Mouse (Mus musculus) liver, embryonic 14.5 days (tissue): Measurements from ENCODE around the gene Fam184b. TPM values are rescaled to one million over a fixed set of nuclear protein-coding genes. Genes with fewer than 3 reads are reported as not detected.

ENCODE experiments used
- ATAC-seq: fragments of 200-750 bp; cut with Nextera tagmentation; 2 replicates; pipeline ENCODE4 v1.8.0; 2017; ENCODE audit warnings: moderate number of reproducible peaks, mild to moderate bottlenecking, moderate library complexity; ENCODE audit not compliant: insufficient read depth
- DNase-seq, 3 experiments: peaks; one replicate each; pipeline ENCODE4 v3.0.0-alpha.2; 2012 to 2013; ENCODE audit warnings: low read depth in 3 of 3, low spot score in 3 of 3
- H3K27ac ChIP-seq: fragments of 300-500 bp; sonication (generic); 2 replicates; pipeline ENCODE4 v1.5.1; 2014; ENCODE audit warnings: moderate library complexity, mild to moderate bottlenecking, control low read depth, inconsistent platforms
- H3K27me3 ChIP-seq: fragments of 300-500 bp; sonication (generic); 2 replicates; pipeline ENCODE4 v1.6.1; 2014; ENCODE audit warnings: mild to moderate bottlenecking, low read length, moderate library complexity; ENCODE audit not compliant: control insufficient read depth, insufficient read depth
- H3K36me3 ChIP-seq: fragments of 300-500 bp; sonication (generic); replicated peaks from 2 replicates; pipeline ENCODE4 v1.6.1; 2014; ENCODE audit warnings: low read depth; ENCODE audit not compliant: control insufficient read depth, insufficient read depth
- H3K4me1 ChIP-seq, 2 experiments: fragments of 200-500 bp in 1 of 2; fragments of 300-500 bp in 1 of 2; sonication (generic) in 1 of 2; replicated peaks; 2 replicates each; pipeline ENCODE4 v1.6.1; 2012 to 2014; ENCODE audit warnings: antibody characterized with exemption in 1 of 2, inconsistent platforms in 1 of 2, low read length in 1 of 2; ENCODE audit not compliant: control insufficient read depth in 2 of 2, insufficient read depth in 2 of 2
- H3K4me2 ChIP-seq: fragments of 300-500 bp; sonication (generic); 2 replicates; pipeline ENCODE4 v1.6.1; 2014; ENCODE audit warnings: low read depth, mild to moderate bottlenecking, control low read depth, moderate library complexity
- H3K4me3 ChIP-seq, 2 experiments: fragments of 200-500 bp in 1 of 2; fragments of 300-500 bp in 1 of 2; sonication (generic) in 1 of 2; 2 replicates each; pipeline ENCODE4 v1.5.1; 2012 to 2014; ENCODE audit warnings: low read depth in 2 of 2, low read length in 2 of 2, mild to moderate bottlenecking in 2 of 2, control low read depth in 1 of 2, inconsistent platforms in 1 of 2, moderate library complexity in 1 of 2; ENCODE audit not compliant: insufficient read depth in 1 of 2
- H3K9ac ChIP-seq: fragments of 300-500 bp; sonication (generic); replicated peaks from 2 replicates; pipeline ENCODE4 v1.6.1; 2014; ENCODE audit warnings: mild to moderate bottlenecking, control low read depth, moderate library complexity
- H3K9me3 ChIP-seq: fragments of 300-500 bp; sonication (generic); 2 replicates; pipeline ENCODE4 v1.6.1; 2016; ENCODE audit warnings: low read length, mixed read lengths; ENCODE audit not compliant: control insufficient read depth
- CTCF ChIP-seq: IDR thresholded peaks from 2 replicates; pipeline ENCODE4 v1.5.1; 2016; ENCODE audit warnings: antibody characterized with exemption, low read depth, control low read depth
- EP300 ChIP-seq: IDR thresholded peaks from 2 replicates; pipeline ENCODE4 v1.6.1; 2016; ENCODE audit warnings: antibody characterized with exemption, low read depth
- WGBS: fragments of 180-500 bp; shearing (Covaris S2); extraction: QIAGEN DNeasy Blood & Tissue Kit; methylation state at CpG from one replicate; pipeline ENCODE4 v1.1.7; 2014; ENCODE audit not compliant: insufficient replicate concordance; 5-methylcytosine and 5-hydroxymethylcytosine counted together
- polyA plus RNA-seq, 2 experiments: library from polyadenylated mRNA; depleted of rRNA in 1 of 2; stranded (reverse) in 1 of 2; unstranded in 1 of 2; fragments of >200 nt; fragmentation: Nextera tagmentation in 1 of 2; extraction: Ambion mirVana in 1 of 2; gene quantifications; 2 replicates each; pipeline versions ENCODE4 v1.2.1 to v1.2.3; 2012 to 2014

Fam184b gene
- 0.04 TPM in 2 replicates for polyA plus RNA-seq (2012; rRNA removed)
- polyA plus RNA-seq (2014; fragmentation: Nextera tagmentation; extraction: Ambion mirVana): 0.09 TPM in 1 of 2 replicates, not detected in the other

- H3K9ac ChIP-seq: no peak within 1 kb of the TSS
- H3K36me3 ChIP-seq: no peaks in the 10 kb centered on the region
- H3K4me1 ChIP-seq: 0 out of 4 replicates have a peak, but pooled peaks cover 0 to 4% of the 10 kb centered on the region in 2 experiments
- H3K27me3 ChIP-seq: peaks cover 9% of the 10 kb centered on the region
- ATAC-seq (no peak), DNase-seq (no peak)
- no peak for TF ChIP-seq EP300
- TF ChIP-seq CTCF: no peak
- no peak within 1 kb of the TSS for H3K27ac ChIP-seq
- WGBS: under 1% methylated on average over 48 of the region's 48 CpGs
- H3K4me3 ChIP-seq: peak within 1 kb of the TSS; percentile 4 to 49
- H3K4me2 ChIP-seq: peak within 1 kb of the TSS; percentile 65
- H3K9me3 ChIP-seq: no peaks in the 10 kb centered on the region
These were observed at the start of gene Fam184b for GRCm38 (mm10) chr5:45638806-45639714. Fam184b (minus strand) TSS chr5:45639614.

GRCm38 (mm10) chr5:45689152-45689551 is 49.7 kb upstream of the Fam184b start:
- no peak for TF ChIP-seq EP300
- TF ChIP-seq CTCF: no peak
- H3K36me3 ChIP-seq: peaks cover 30% of the 10 kb centered on the region
- H3K4me1 ChIP-seq: no peaks in the 10 kb centered on the region
- DNase-seq (peak in 1 of 3 experiments; percentile 6), ATAC-seq (no peak; the same call in 1 of the 2 replicates)
- 61% methylated on average over 4 of the region's 4 CpGs for WGBS
- no peak overlapping the region for H3K27ac ChIP-seq
- no peaks in the 10 kb centered on the region for H3K9me3 ChIP-seq
- H3K4me3 ChIP-seq: no peak overlapping the region
- H3K4me2 ChIP-seq: no peak overlapping the region
- no peaks in the 10 kb centered on the region for H3K27me3 ChIP-seq
- no peak overlapping the region for H3K9ac ChIP-seq

GRCm38 (mm10) chr5:45686223-45686622 is 46.8 kb upstream of the Fam184b start:
- H3K4me3 ChIP-seq: no peak overlapping the region
- 94% methylated on average over 3 of the region's 3 CpGs for WGBS
- ATAC-seq (no peak), DNase-seq (no peak)
- no peaks in the 10 kb centered on the region for H3K9me3 ChIP-seq
- H3K27me3 ChIP-seq: no peaks in the 10 kb centered on the region
- TF ChIP-seq CTCF (no peak), EP300 (no peak)
- H3K4me1 ChIP-seq: no peaks in the 10 kb centered on the region
- peaks cover 32% of the 10 kb centered on the region for H3K36me3 ChIP-seq
- no peak overlapping the region for H3K9ac ChIP-seq
- no peak overlapping the region for H3K27ac ChIP-seq
- H3K4me2 ChIP-seq: no peak overlapping the region

GRCm38 (mm10) chr5:45685243-45685642 is 45.8 kb upstream of the Fam184b start:
- WGBS: 83% methylated on average over 2 of the region's 2 CpGs
- no peaks in the 10 kb centered on the region for H3K27me3 ChIP-seq
- H3K4me1 ChIP-seq: no peaks in the 10 kb centered on the region
- H3K36me3 ChIP-seq: peaks cover 38% of the 10 kb centered on the region
- TF ChIP-seq EP300: no peak
- TF ChIP-seq CTCF: no peak
- DNase-seq (no peak), ATAC-seq (no peak)
- no peaks in the 10 kb centered on the region for H3K9me3 ChIP-seq
- no peak overlapping the region for H3K4me2 ChIP-seq
- H3K4me3 ChIP-seq: no peak overlapping the region
- no peak overlapping the region for H3K27ac ChIP-seq
- no peak overlapping the region for H3K9ac ChIP-seq

DNA sequence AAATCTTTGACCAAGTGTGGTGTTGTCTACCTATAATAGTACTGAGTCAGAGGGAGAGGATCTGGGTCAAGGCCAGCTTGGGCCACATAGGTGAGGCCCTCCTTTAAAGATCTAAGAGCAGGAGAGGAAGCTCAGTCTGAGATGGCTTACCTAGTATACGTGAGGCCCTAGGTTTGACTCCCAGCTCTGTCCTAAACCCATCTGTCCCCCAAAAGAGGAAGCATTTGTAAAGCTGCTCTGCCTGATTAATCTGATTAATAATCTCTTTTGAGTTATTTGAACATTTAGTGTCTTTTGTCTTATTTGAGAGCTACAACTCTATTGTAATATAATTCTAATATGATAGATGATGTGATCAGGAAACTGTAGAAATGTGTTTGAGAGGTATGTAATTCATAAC is 44.0 kb upstream of the Fam184b start:
- Histone ChIP-seq H3K27me3 (no peaks in the 10 kb centered on the region), H3K4me2 (no peak overlapping the region), H3K4me3 (no peak overlapping the region), H3K9me3 (no peaks in the 10 kb centered on the region), H3K4me1 (no peaks in the 10 kb centered on the region), H3K36me3 (peaks cover 31% of the 10 kb centered on the region), H3K27ac (no peak overlapping the region), H3K9ac (no peak overlapping the region)
- no peak for DNase-seq
- 64% methylated on average over 1 of the region's 1 CpGs for WGBS
- no peak for ATAC-seq
- TF ChIP-seq CTCF (no peak), EP300 (no peak)
